Mouse (Mus musculus) G1E (cell line): ENCODE data around the gene Ltbp4.

Experiments
- CTCF ChIP-seq: IDR thresholded peaks from 2 replicates; pipeline ENCODE4 v1.5.1; 2012; ENCODE audit warnings: low read depth, low read length, inconsistent platforms, mixed read lengths
- GATA1 ChIP-seq: IDR thresholded peaks from 2 replicates; pipeline ENCODE4 v1.6.1; 2012; ENCODE audit warnings: borderline replicate concordance, low read length, inconsistent platforms, mixed read lengths
- TAL1 ChIP-seq: conservative IDR thresholded peaks from 2 replicates; pipeline ENCODE4 v1.6.1; 2012; ENCODE audit warnings: low read depth, low read length, inconsistent platforms, mixed read lengths

- TF ChIP-seq GATA1 (no peak), CTCF (no peak), TAL1 (no peak)
Observed at GRCm38 (mm10) chr7:27364379-27364778, 26.9 kb upstream of the Ltbp4 start.
